Mouse (Mus musculus) T-cell, adult 2 months (primary cell): ENCODE data around the gene Lpcat3.
A peak's percentile ranks its signal among the peaks of the same experiment; 100 is the strongest.

Experiments
- DNase-seq: peaks from one replicate; pipeline ENCODE4 v3.0.0; 2022; ENCODE audit warnings: low spot score

Lpcat3 gene

DNA sequence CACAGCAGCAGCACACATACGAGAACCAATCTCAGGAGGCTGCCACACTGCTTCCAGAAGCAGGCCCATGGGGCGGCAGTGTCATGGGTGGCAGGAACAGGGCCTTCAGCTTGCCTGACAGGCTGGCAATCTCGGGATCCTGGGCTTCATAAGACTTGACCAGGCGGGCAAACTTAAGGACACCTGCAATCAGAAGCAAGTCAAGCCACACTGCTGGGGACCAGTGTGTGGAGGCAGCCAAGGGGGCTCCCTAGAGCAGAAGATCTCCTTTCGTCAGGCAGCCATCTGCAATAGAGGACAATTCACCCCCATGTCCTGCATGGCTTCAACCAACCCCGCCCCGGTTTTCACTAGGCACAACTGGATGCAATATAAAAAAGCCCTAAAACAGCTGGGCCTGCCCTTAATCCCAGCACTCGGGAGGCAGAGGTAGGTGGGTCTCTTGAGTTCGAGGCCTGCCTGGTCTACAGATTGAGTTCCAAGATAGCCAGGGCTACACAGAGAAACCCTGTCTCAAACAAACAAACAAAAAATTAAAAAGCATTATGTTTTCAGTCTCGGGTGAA lies 76.5 kb downstream of the Lpcat3 start:
- DNase-seq, result no peak

DNA sequence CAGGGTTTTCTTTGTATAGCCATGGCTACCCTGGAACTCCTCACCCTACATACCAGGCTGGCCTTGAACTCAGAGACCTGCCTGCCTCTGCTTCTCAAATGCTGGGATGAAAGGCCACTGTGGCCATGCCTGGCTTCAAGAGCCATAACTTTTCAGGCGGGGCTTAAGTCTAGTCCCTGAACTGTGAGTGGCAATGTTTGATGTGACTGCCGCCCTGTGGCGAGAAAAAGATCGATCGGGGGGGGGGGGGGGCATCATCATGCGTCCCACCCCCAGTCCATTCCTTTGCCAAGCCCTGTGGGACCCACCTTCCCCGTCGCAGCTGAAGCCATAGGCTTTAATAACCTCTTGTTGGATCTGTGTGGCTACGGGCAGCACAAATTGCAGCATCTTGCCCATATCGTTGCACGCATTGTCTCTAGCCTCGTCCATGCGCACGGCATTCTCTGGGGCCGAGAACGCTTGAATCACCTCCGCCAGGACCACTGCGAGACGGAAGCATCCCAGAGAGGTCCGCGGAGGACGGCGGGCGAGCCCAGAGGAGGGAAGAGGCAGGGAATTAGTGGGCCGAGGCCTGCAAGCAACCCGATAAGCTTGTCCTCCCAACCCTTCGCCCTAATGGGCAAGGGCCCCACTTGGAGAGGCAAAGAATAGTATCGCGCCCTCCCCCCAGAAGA lies 77.5 kb downstream of the Lpcat3 start:
- peak; percentile 61 for DNase-seq

DNA sequence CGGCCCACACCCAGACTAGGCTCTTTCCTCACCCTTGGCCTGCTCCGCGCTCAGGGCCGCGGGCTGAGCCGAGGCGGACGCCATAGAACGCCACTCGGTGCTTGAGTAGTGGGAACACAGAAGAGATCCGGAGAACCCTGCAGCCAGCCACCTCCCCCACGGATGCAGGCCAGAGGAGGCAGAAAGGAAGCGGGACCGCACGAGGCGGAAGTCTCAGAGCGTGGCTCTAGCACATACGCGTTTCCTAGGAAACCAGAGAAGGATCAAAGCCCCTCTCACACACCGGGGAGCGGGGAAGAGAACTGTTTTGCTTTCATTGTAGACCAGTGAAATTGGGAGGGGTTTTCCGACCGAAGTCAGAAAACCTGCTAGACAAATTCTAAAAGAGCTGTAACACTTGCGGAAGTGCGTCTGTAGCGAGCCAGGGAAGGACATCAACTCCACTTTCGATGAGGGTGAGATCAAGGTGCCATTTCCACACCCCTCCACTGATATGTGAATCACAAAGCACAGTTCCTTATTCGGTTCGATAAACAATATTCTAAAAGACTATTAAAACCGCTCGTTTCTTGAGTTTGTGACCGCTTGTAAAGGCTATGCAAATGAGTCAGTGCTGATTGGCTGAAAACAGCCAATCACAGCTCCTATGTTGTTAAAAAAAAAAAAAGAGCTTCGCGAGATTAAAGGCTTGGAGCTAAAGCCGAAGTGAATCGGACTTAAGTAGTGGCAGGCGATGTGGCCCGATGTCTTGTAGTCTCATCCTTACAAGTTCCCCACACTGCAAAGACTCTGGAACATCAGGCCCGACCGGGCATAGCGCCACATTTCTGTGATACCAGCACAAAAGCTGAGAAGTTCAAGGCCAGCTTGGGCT lies 78.3 kb downstream of the Lpcat3 start, which contains the start of gene Grcc10:
Gene Grcc10 (minus strand): TSS at position 487 of the 874 bp plus-strand sequence.
- DNase-seq, result peak; percentile 97

DNA sequence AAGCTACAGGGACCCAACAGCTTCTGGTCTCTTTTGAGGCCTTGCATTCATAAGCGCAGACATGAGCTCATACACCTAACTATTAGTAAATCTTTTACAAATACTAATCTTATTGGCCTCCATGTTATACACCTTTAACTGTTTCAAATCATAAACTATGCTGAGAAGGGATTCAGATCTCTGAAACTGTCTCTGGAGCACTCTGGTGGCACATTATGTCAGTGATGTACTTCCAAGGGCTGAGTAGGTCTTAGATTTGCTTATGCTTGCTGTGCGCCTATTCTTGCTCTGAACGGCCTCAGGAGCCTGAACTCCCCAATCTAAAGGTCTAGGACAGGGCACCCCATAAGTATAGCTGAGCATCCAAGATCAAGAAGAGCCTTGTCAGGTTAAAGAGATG lies 79.0 kb downstream of the Lpcat3 start:
- DNase-seq, result no peak

DNA sequence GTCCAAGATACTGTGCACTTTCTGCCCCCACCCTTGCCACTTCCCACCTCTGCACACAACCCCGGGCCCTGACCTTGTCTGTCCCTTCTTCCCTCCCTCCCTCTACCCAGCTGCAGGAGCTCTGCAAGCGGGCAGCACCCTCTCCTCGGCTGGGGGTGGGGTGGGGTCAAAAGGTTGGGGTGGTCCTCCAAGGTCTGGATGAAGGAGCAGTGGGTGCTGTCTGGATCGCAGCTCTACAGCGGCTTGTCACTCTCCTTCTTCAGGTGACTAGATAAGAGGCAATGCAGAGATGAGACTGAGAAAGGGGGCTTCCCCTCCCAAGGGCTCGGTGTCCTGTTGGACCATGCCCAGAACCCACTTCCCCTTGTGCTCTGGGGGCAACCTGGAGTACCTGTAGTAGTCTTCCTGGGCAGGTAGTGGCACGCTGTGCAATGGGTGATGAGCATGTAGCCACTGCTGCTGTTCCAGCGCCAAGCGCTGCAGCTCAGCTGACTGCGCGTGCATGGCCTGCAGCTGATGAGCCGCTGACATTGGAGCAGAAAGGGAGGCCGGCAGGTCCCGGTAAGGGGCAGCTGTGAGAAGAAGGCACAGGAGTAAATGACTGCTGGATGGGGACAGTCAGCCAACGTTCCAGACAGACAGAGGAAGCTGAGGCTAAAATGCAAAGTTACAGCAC lies 80.2 kb downstream of the Lpcat3 start:
- DNase-seq, result no peak

DNA sequence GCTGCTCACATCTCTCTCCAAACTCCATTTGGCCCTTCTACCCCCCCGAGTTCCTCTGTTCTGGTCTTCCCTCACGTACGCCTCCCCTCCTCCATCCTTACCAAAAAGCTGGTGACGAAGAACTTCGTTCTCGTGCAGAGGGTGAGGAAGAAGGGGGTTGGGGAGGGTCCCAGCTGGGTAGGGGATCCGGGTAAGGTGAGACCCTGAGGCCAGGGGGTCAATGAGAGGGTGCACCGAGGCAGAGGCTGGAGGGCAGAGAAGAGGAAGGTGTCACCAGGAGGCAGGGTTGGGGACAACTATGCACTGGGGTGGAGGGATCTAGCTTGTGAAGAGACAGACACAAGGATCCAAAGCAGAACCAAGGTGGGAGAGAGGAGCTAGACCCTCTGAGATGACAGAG lies 80.8 kb downstream of the Lpcat3 start:
- DNase-seq, result no peak

DNA sequence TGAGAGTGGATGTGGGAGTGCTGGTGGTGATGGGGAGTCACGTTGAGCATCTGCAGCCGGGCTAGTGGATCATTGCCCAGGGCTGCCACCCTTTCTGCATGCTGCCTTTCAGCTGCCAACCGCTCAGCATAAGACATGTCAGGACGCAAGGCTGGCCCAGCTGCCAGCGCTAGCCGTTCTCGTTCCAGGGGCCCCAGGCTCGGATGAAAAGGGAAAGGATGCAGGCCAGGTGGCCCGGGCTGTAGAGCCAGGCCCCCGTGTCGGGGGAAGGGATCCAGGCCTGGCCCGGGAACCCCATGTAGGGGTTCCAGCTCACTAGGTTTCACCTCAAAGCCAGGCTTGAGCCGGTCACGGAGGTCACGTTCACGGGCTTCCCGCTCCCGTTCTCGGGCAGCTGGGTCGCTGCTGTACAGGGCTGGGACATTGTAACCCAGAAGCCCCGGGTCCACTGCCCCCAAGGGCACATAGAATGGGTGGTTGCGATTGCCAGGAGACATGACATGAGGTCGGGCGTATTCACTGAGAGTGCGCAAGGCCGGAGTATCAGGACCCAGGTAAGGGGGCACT lies 82.0 kb downstream of the Lpcat3 start:
- no peak for DNase-seq

DNA sequence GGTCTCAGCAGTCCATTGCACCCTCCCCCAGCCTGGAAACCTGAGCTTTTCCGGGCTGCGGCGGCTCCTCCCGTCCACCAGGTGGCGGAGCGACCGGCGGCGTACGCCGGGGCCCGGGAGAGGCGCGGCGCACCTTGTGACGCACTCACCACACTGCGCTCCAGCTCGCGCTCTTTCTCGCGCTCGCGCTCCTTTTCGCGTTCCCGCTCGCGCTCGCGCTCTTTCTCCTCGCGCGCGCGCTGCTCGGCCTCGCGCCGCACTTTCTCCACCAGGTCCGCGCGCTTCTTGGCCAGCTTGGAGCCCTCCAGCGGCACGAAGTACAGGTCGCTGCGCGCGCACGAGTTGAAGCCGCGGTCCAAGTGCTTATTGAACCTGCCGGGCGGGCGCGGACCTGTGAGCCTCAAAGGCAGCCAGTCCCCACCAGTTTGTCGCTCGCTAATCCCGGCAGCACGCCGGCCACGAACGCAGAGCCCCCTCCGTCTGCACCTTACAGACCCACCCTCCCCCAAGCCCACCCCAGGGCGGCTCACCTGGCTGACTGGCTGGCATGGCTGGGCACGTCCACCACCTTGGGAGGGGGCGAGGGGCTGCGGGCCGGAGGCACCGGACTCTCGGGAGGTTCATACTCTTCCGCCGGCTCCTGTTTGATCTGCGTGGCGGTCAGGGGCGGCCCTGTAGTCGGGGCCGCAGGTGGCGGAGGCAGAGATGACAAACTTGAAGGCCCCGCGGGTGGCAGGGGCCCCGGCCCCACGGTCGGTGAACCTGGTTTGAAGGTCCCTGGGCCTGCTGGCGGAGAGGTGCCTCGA lies 82.9 kb downstream of the Lpcat3 start:
- DNase-seq, result peak; percentile 93

DNA sequence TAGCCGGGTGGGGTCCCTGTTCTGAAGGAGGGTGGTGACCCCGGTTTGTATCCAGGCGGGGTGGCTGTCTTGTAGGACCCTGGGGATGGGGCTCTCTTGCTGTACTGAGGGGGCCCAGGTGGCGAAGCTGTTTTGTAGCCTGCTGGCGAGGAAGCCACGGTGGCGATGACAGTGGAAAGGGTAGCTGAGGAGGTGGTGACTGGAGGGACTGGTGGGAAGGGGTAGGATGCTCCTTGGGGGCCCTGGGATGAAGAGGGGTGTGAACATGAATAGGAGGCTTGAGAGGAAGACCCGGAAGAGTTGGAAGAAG lies 83.4 kb downstream of the Lpcat3 start:
- no peak for DNase-seq

DNA sequence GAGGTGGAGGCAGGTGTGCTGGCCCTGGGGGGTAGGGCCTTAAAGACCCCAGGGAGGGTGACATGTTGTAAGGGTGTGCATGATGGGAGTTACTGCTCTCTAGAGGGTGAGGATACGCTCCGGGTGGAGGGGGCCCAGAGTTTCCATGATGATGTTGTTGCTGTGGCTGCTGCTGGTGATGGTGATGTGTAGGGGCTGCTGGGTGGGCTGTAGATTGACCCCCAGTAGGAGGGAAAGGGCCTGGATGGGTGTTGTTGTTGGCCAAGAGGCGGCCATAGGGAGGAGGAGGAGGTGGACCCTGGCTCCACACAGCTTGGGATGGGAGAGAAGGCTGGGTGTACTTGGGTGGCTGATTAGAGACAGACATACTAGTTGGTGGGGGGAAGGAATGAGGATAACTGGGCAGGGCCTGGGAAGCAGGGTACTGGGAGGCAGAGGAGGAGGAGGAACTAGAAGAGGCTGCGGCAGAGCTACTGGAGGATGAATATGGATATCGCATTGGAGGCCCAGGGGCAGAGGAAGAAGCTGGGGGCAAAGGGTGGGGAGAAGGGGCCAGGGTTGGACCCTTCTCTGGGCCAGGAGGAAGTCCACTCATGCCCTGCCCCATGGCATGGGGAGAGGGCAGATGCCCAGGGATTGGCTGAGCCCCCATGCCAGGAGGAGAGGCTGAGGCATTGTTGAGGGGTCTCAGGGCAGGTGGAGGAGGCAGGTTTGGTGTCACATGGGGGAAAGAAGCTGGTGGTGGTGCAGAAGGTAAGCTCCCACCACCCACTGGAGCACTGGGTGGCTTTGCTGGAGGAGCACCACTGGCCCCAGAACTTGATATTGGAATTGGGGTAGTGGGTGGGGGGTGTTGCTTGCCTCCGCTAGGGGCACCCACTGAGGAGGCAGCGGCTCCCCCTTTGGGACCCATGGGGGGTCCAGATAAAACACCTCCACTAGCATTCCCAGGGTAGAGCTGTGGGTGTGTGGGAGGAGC lies 84.1 kb downstream of the Lpcat3 start:
- no peak for DNase-seq

DNA sequence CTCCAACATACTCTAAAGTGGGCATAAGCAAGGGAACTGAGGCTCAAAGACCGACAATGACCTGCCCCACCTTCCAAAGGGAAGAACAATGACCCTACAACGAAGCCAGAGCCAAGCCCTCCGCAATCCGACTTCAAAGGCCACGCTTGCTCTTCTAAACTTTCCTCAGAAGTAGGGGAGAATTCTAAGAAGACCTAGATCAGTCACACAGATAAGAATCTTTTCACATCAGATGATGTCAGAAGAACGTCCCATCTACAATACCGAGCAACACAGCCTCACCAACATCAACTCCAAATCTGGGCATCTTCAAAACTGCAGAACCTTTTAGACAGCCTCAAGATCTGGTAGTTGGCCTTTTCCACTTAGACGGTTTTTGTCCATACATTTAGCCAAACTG lies 87.6 kb downstream of the Lpcat3 start:
- DNase-seq, result peak; percentile 75

DNA sequence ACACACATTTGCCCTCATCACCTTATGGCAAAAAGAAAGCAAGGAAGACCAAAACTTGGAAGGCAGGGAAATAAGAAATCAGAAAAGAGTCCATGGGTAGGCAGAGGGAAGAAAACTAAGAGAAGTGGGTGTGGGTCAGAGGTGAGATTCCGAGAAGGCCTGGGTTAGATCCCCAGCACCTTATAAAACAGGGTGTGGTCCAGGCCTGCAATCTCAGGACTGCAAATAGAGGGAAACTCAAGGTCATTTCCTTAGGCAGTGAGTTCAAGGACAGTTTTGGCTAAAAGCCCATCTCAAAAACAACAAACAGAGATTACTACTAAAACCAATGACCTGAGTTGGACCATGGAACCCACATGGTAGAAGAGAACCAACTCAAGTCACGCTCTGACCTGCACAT lies 91.0 kb downstream of the Lpcat3 start:
- DNase-seq, result no peak
